In the genomic region with DNA sequence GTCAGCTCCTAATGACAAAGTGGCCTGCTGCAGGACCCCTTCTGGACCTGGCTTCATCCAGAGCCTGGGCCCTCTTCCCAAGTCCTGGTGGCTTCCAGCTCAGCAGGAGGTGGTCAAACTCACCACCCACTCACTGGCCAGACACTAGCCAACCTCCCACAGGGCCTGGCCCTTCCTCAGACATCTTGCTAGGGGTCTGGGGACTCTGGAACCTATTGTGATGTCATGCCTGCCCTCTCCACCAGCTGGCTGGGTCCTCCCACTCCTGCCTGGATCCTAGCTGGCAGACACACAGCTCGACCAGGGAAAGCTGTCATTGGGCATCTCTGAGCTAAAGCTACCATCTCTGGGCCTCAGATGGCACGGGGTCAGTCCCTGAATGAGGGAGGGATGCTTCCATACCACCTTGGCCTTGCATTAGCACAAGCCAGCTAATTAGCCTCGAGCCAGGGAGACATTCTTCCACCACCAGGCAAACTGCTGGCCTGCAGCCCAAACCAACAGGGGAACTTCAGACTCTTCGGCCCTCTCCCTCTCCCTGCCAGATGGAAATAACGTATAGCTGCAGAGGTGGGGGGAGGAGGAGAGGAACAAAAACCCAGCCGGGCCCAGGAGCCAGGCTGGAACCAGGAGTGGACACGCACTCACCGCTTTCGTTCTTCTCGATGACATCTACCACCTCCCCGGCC, we compare ENCODE assay signal across 8 mouse cellular contexts.
DNase-seq lines count a peak whose midpoint lies in the region; ATAC-seq lines count a peak whose summit lies in the region.

No protein-coding gene starts in this region.

- peak; percentile 42 for ATAC-seq in forebrain, embryonic 12.5 days (ENCODE audit: low FRiP score)
- ATAC-seq in intestine, embryonic 14.5 days (replicated peaks; ENCODE audit: low FRiP score, low TSS enrichment, low read depth): 0 out of 2 replicates have a peak, but pooled peaks have one; percentile 4
- peak; percentile 71 for ATAC-seq in megakaryocyte progenitor cell, adult 5-6 weeks (replicated peaks; ENCODE audit: poor library complexity)

- peaks cover 55% of the 10 kb centered on the region for H3K4me1 ChIP-seq in forebrain, embryonic 12.5 days
- H3K4me1 ChIP-seq in intestine, embryonic 14.5 days (replicated peaks; ENCODE audit: control insufficient read depth, insufficient read depth, low read length): peaks cover 56% of the 10 kb centered on the region

- peak; percentile 36 to 51 for DNase-seq in gastrocnemius, postnatal 4 days (ENCODE audit: low spot score in 2 of 2)
- DNase-seq in gastrocnemius, postnatal 10 days: no peak
- DNase-seq in MN1 (ENCODE audit: low spot score): peak; percentile 81
- DNase-seq in intestine, embryonic 14.5 days (ENCODE audit: low spot score): peak; percentile 73
- no peak for DNase-seq in frontal cortex, postnatal 10 days (ENCODE audit: low spot score in 2 of 2)
- no peak for DNase-seq in c-Kit-positive CD71-positive TER-119-positive erythroid progenitor cells, embryonic 14.5 days (ENCODE audit: low spot score)

- peak overlapping the region; percentile 68 for H3K9ac ChIP-seq in forebrain, embryonic 12.5 days
- H3K9ac ChIP-seq in intestine, embryonic 14.5 days (ENCODE audit: low read length): peak overlapping the region; percentile 82

- H3K4me3 ChIP-seq in forebrain, embryonic 12.5 days (replicated peaks): peak overlapping the region; percentile 40
- H3K4me3 ChIP-seq in intestine, embryonic 14.5 days (ENCODE audit: low read depth, low read length): peak overlapping the region; percentile 53

- H3K4me2 ChIP-seq in forebrain, embryonic 12.5 days: peak overlapping the region; percentile 65
- H3K4me2 ChIP-seq in intestine, embryonic 14.5 days (ENCODE audit: low read length): peak overlapping the region; percentile 76

- WGBS in forebrain, embryonic 12.5 days: 9% methylated on average over 10 of the region's 11 CpGs
- 15% methylated on average over 11 of the region's 11 CpGs for WGBS in intestine, embryonic 14.5 days

- no peaks in the 10 kb centered on the region for H3K36me3 ChIP-seq in forebrain, embryonic 12.5 days (replicated peaks)
- H3K36me3 ChIP-seq in intestine, embryonic 14.5 days (ENCODE audit: control insufficient read depth, insufficient read depth, low read length): peaks cover 7% of the 10 kb centered on the region; the same call in 1 of the 2 replicates

- H3K9me3 ChIP-seq in forebrain, embryonic 12.5 days: no peaks in the 10 kb centered on the region
- no peaks in the 10 kb centered on the region for H3K9me3 ChIP-seq in intestine, embryonic 14.5 days (ENCODE audit: control insufficient read depth, low read length)

- H3K27ac ChIP-seq in forebrain, embryonic 12.5 days: peak overlapping the region; percentile 82; the same call in 1 of the 2 replicates
- H3K27ac ChIP-seq in intestine, embryonic 14.5 days (ENCODE audit: low read depth): peak overlapping the region; percentile 96

- H3K27me3 ChIP-seq in forebrain, embryonic 12.5 days: peaks cover 17% of the 10 kb centered on the region; the same call in 1 of the 2 replicates
- no peaks in the 10 kb centered on the region for H3K27me3 ChIP-seq in intestine, embryonic 14.5 days (replicated peaks; ENCODE audit: control insufficient read depth, insufficient read depth, low read length)

Comparison
In these comparisons a context has a peak if more than half of its experiments do, and no peak if none do; other contexts are left out.
1. DNase-seq: peak in gastrocnemius, postnatal 4 days (2 of 2), MN1 (single experiment) and intestine, embryonic 14.5 days (single experiment); none in gastrocnemius, postnatal 10 days (single experiment), frontal cortex, postnatal 10 days (0 of 2) and c-Kit-positive CD71-positive TER-119-positive erythroid progenitor cells, embryonic 14.5 days (single experiment).
2. ATAC-seq: peak in every context shown above with its lines; median percentile 71 in megakaryocyte progenitor cell, adult 5-6 weeks; 42 in forebrain, embryonic 12.5 days; 4 in intestine, embryonic 14.5 days.